Mouse (Mus musculus) thymus, adult 2 months (tissue): Measurements from ENCODE around the gene Cflar.

Experiments
- CTCF ChIP-seq: fragments of 200-500 bp; IDR thresholded peaks from 2 replicates; pipeline ENCODE4 v1.5.1; 2012; ENCODE audit warnings: mild to moderate bottlenecking, control low read depth, low read length, moderate library complexity, borderline replicate concordance; ENCODE audit not compliant: control insufficient read depth, poor library complexity, insufficient read depth; ENCODE audit errors: extremely low read depth
- POLR2A ChIP-seq: fragments of 200-500 bp; IDR thresholded peaks from 2 replicates; pipeline ENCODE4 v1.6.1; 2012; ENCODE audit warnings: mild to moderate bottlenecking, low read length, control low read depth, moderate library complexity; ENCODE audit not compliant: control insufficient read depth, poor library complexity, insufficient read depth; ENCODE audit errors: extremely low read depth

GRCm38 (mm10) chr1:58806651-58807050 is 95.3 kb downstream of the Cflar start:
- TF ChIP-seq CTCF (no peak), POLR2A (no peak)
